Mouse (Mus musculus): ENCODE results near the gene 1810009A15Rik. TPM values are rescaled to one million over a fixed set of nuclear protein-coding genes. Genes with fewer than 3 reads are reported as not detected.
A peak's percentile ranks its signal among the peaks of the same experiment; 100 is the strongest.

Gene 1810009A15Rik
- 56.1 and 70.3 TPM in 2 replicates for polyA plus RNA-seq (2015; fragmentation: Nextera tagmentation; extraction: Ambion mirVana)

GRCm38 (mm10) chr19:8888511-8889385 lies at the start of gene 1810009A15Rik, which contains the start of gene Gm49416:
TSS of gene 1810009A15Rik (plus strand) at chr19:8888853.
TSS of gene Gm49416 (plus strand) at chr19:8888926.
- peak; percentile 97 for ATAC-seq
- Histone ChIP-seq H3K4me3 (replicated peaks) (peak within 1 kb of the TSS; percentile 68), H3K27me3 (no peaks in the 10 kb centered on the region), H3K4me2 (replicated peaks) (peak within 1 kb of the TSS; percentile 82), H3K27ac (peak within 1 kb of the TSS; percentile 85), H3K9ac (replicated peaks) (peak within 1 kb of the TSS; percentile 77), H3K4me1 (replicated peaks) (peaks cover 27% of the 10 kb centered on the region), H3K36me3 (peaks cover 9% of the 10 kb centered on the region; the same call in 1 of the 2 replicates), H3K9me3 (no peaks in the 10 kb centered on the region)
- WGBS = under 1% methylated on average over 58 of the region's 58 CpGs

GRCm38 (mm10) chr19:8839103-8839907 lies 49.3 kb upstream of the 1810009A15Rik start, which contains the start of gene Gng3:
TSS of gene Gng3 (minus strand) at chr19:8839194.
- peak within 1 kb of the TSS; percentile 77 for H3K4me2 ChIP-seq (replicated peaks)
- H3K9me3 ChIP-seq = no peaks in the 10 kb centered on the region
- H3K36me3 ChIP-seq = peaks cover 32% of the 10 kb centered on the region
- peak within 1 kb of the TSS; percentile 79 for H3K4me3 ChIP-seq (replicated peaks)
- H3K9ac ChIP-seq (replicated peaks) = peak within 1 kb of the TSS; percentile 93
- peaks cover 41% of the 10 kb centered on the region for H3K4me1 ChIP-seq (replicated peaks)
- WGBS = 32% methylated on average over 11 of the region's 11 CpGs
- peak; percentile 94 for ATAC-seq
- H3K27me3 ChIP-seq = no peaks in the 10 kb centered on the region
- peak within 1 kb of the TSS; percentile 98 for H3K27ac ChIP-seq

GRCm38 (mm10) chr19:8839908-8840791 lies 48.5 kb upstream of the 1810009A15Rik start:
- Histone ChIP-seq H3K4me3 (replicated peaks) (peak overlapping the region; percentile 79), H3K9me3 (no peaks in the 10 kb centered on the region), H3K4me1 (replicated peaks) (peaks cover 41% of the 10 kb centered on the region), H3K27ac (peak overlapping the region; percentile 98), H3K27me3 (no peaks in the 10 kb centered on the region), H3K4me2 (replicated peaks) (peak overlapping the region; percentile 77), H3K36me3 (peaks cover 25% of the 10 kb centered on the region), H3K9ac (replicated peaks) (peak overlapping the region; percentile 93)
- peak; percentile 31 for ATAC-seq
- 10% methylated on average over 29 of the region's 29 CpGs for WGBS

- Histone ChIP-seq H3K9ac (replicated peaks) (peak overlapping the region; percentile 93), H3K36me3 (peaks cover 21% of the 10 kb centered on the region), H3K4me3 (replicated peaks) (peak overlapping the region; percentile 79), H3K27ac (no peak overlapping the region; the same call in 1 of the 2 replicates), H3K27me3 (no peaks in the 10 kb centered on the region), H3K9me3 (no peaks in the 10 kb centered on the region), H3K4me1 (replicated peaks) (peaks cover 41% of the 10 kb centered on the region), H3K4me2 (replicated peaks) (peak overlapping the region; percentile 77)
- WGBS = 90% methylated on average over 7 of the region's 7 CpGs
- no peak for ATAC-seq
Observed at GRCm38 (mm10) chr19:8841012-8841411, 47.6 kb upstream of the 1810009A15Rik start.

- no peak overlapping the region for H3K27ac ChIP-seq
- H3K36me3 ChIP-seq = peaks cover 40% of the 10 kb centered on the region
- H3K9ac ChIP-seq (replicated peaks) = no peak overlapping the region
- H3K9me3 ChIP-seq = no peaks in the 10 kb centered on the region
- no peak overlapping the region for H3K4me2 ChIP-seq (replicated peaks)
- no peaks in the 10 kb centered on the region for H3K27me3 ChIP-seq
- no peak for ATAC-seq
- 86% methylated on average over 6 of the region's 6 CpGs for WGBS
- H3K4me1 ChIP-seq (replicated peaks) = peaks cover 36% of the 10 kb centered on the region
- no peak overlapping the region for H3K4me3 ChIP-seq (replicated peaks)
Observed at GRCm38 (mm10) chr19:8842961-8843360, 45.7 kb upstream of the 1810009A15Rik start.

- H3K9ac ChIP-seq (replicated peaks) = no peak overlapping the region
- WGBS = 60% methylated on average over 5 of the region's 5 CpGs
- H3K27ac ChIP-seq = no peak overlapping the region; the same call in 1 of the 2 replicates
- H3K4me3 ChIP-seq (replicated peaks) = no peak overlapping the region
- H3K4me1 ChIP-seq (replicated peaks) = peaks cover 23% of the 10 kb centered on the region
- no peak for ATAC-seq
- H3K4me2 ChIP-seq (replicated peaks) = no peak overlapping the region
- no peaks in the 10 kb centered on the region for H3K9me3 ChIP-seq
- H3K36me3 ChIP-seq = peaks cover 56% of the 10 kb centered on the region
- H3K27me3 ChIP-seq = no peaks in the 10 kb centered on the region
Observed at GRCm38 (mm10) chr19:8844371-8845129, 44.1 kb upstream of the 1810009A15Rik start.

- no peak overlapping the region for H3K4me2 ChIP-seq (replicated peaks)
- H3K27me3 ChIP-seq = no peaks in the 10 kb centered on the region
- H3K9ac ChIP-seq (replicated peaks) = no peak overlapping the region
- H3K4me1 ChIP-seq (replicated peaks) = no peaks in the 10 kb centered on the region
- H3K4me3 ChIP-seq (replicated peaks) = no peak overlapping the region
- H3K27ac ChIP-seq = no peak overlapping the region
- ATAC-seq = no peak
- WGBS = 81% methylated on average over 5 of the region's 5 CpGs
- peaks cover 38% of the 10 kb centered on the region for H3K36me3 ChIP-seq
- no peaks in the 10 kb centered on the region for H3K9me3 ChIP-seq
Observed at GRCm38 (mm10) chr19:8848356-8848755, 40.3 kb upstream of the 1810009A15Rik start.

GRCm38 (mm10) chr19:8850402-8850901 lies 38.2 kb upstream of the 1810009A15Rik start, which contains the start of gene Lrrn4cl:
TSS of gene Lrrn4cl (plus strand) at chr19:8850768.
- no peak within 1 kb of the TSS for H3K4me2 ChIP-seq (replicated peaks)
- no peaks in the 10 kb centered on the region for H3K4me1 ChIP-seq (replicated peaks)
- no peak within 1 kb of the TSS for H3K4me3 ChIP-seq (replicated peaks)
- WGBS = 40% methylated on average over 7 of the region's 7 CpGs
- no peaks in the 10 kb centered on the region for H3K9me3 ChIP-seq
- H3K36me3 ChIP-seq = peaks cover 38% of the 10 kb centered on the region
- 0 out of 2 replicates have a peak, but pooled peaks have one; percentile 20 for ATAC-seq
- no peak within 1 kb of the TSS for H3K27ac ChIP-seq
- H3K9ac ChIP-seq (replicated peaks) = no peak within 1 kb of the TSS; the same call in 1 of the 2 replicates
- H3K27me3 ChIP-seq = no peaks in the 10 kb centered on the region

- H3K9me3 ChIP-seq = no peaks in the 10 kb centered on the region
- H3K4me2 ChIP-seq (replicated peaks) = no peak overlapping the region
- no peaks in the 10 kb centered on the region for H3K27me3 ChIP-seq
- peaks cover 28% of the 10 kb centered on the region for H3K36me3 ChIP-seq
- no peak overlapping the region for H3K4me3 ChIP-seq (replicated peaks)
- H3K4me1 ChIP-seq (replicated peaks) = no peaks in the 10 kb centered on the region
- ATAC-seq = no peak
- no peak overlapping the region for H3K27ac ChIP-seq
- WGBS = 47% methylated on average over 7 of the region's 7 CpGs
- H3K9ac ChIP-seq (replicated peaks) = no peak overlapping the region
Observed at GRCm38 (mm10) chr19:8851639-8852038, 37.0 kb upstream of the 1810009A15Rik start.

GRCm38 (mm10) chr19:8852236-8852928 lies 36.3 kb upstream of the 1810009A15Rik start:
- 68% methylated on average over 10 of the region's 10 CpGs for WGBS
- no peaks in the 10 kb centered on the region for H3K9me3 ChIP-seq
- H3K27me3 ChIP-seq = no peaks in the 10 kb centered on the region
- no peak for ATAC-seq
- H3K9ac ChIP-seq (replicated peaks) = no peak overlapping the region
- H3K36me3 ChIP-seq = peaks cover 21% of the 10 kb centered on the region
- H3K4me1 ChIP-seq (replicated peaks) = no peaks in the 10 kb centered on the region
- no peak overlapping the region for H3K4me3 ChIP-seq (replicated peaks)
- no peak overlapping the region for H3K27ac ChIP-seq
- H3K4me2 ChIP-seq (replicated peaks) = no peak overlapping the region
